8 mouse cellular contexts compared by ENCODE assay signal in genomic region chr2:15049117-15049873, GRCm38 (mm10). TPM values are rescaled to one million over a fixed set of nuclear protein-coding genes. Genes with fewer than 3 reads are reported as not detected.
DNase-seq lines count a peak whose midpoint lies in the region; ATAC-seq and TF ChIP-seq lines count a peak whose summit lies in the region.

TSS of gene Arl5b (plus strand) at chr2:15049395.

- WGBS in bone marrow, adult 2 months, result 6% methylated on average over 20 of the region's 20 CpGs
- 7% methylated on average over 20 of the region's 20 CpGs for WGBS in embryonic facial prominence, embryonic 14.5 days
- 7% methylated on average over 20 of the region's 20 CpGs for WGBS in heart, adult 2 months
- 9% methylated on average over 20 of the region's 20 CpGs for WGBS in limb, embryonic 12.5 days
- 9% methylated on average over 20 of the region's 20 CpGs for WGBS in midbrain, embryonic 14.5 days

- peak within 1 kb of the TSS; percentile 78 for H3K4me3 ChIP-seq in bone marrow, adult 2 months (replicated peaks; ENCODE audit: control insufficient read depth, low read depth, low read length)
- peak within 1 kb of the TSS; percentile 65 for H3K4me3 ChIP-seq in embryonic facial prominence, embryonic 14.5 days (ENCODE audit: low read depth, low read length)
- peak within 1 kb of the TSS; percentile 73 for H3K4me3 ChIP-seq in heart, adult 2 months
- peak within 1 kb of the TSS; percentile 64 for H3K4me3 ChIP-seq in limb, embryonic 12.5 days (replicated peaks)
- H3K4me3 ChIP-seq in midbrain, embryonic 14.5 days (replicated peaks; ENCODE audit: low read depth, low read length), result peak within 1 kb of the TSS; percentile 60

- H3K27ac ChIP-seq in bone marrow, adult 2 months (ENCODE audit: control insufficient read depth, insufficient read depth, low read depth, low read length, poor library complexity), result peak within 1 kb of the TSS; percentile 7; the same call in 1 of the 2 replicates
- H3K27ac ChIP-seq in embryonic facial prominence, embryonic 14.5 days (replicated peaks; ENCODE audit: low read depth, low read length), result peak within 1 kb of the TSS; percentile 61
- peak within 1 kb of the TSS; percentile 80 for H3K27ac ChIP-seq in heart, adult 2 months
- no peak within 1 kb of the TSS for H3K27ac ChIP-seq in limb, embryonic 12.5 days
- peak within 1 kb of the TSS; percentile 61 for H3K27ac ChIP-seq in midbrain, embryonic 14.5 days (replicated peaks; ENCODE audit: low read depth, low read length)

- peak; percentile 99 for ATAC-seq in embryonic facial prominence, embryonic 14.5 days (ENCODE audit: low read depth)
- ATAC-seq in limb, embryonic 12.5 days (ENCODE audit: insufficient number of reproducible peaks, insufficient read depth, low FRiP score, low TSS enrichment, low read depth), result peak; percentile 96
- ATAC-seq in midbrain, embryonic 14.5 days (ENCODE audit: low FRiP score, low TSS enrichment), result peak; percentile 98

- no peaks in the 10 kb centered on the region for H3K27me3 ChIP-seq in embryonic facial prominence, embryonic 14.5 days (replicated peaks; ENCODE audit: control insufficient read depth, insufficient read depth, low read length)
- no peaks in the 10 kb centered on the region for H3K27me3 ChIP-seq in heart, adult 2 months (ENCODE audit: control insufficient read depth, insufficient read depth, low read length)
- H3K27me3 ChIP-seq in limb, embryonic 12.5 days, result no peaks in the 10 kb centered on the region
- no peaks in the 10 kb centered on the region for H3K27me3 ChIP-seq in midbrain, embryonic 14.5 days (ENCODE audit: control insufficient read depth, insufficient read depth, low read length)

- H3K9ac ChIP-seq in embryonic facial prominence, embryonic 14.5 days (ENCODE audit: low read depth, low read length), result peak within 1 kb of the TSS; percentile 75
- peak within 1 kb of the TSS; percentile 84 for H3K9ac ChIP-seq in heart, adult 2 months (ENCODE audit: low read depth, low read length)
- peak within 1 kb of the TSS; percentile 60 for H3K9ac ChIP-seq in limb, embryonic 12.5 days (replicated peaks)
- peak within 1 kb of the TSS; percentile 66 for H3K9ac ChIP-seq in midbrain, embryonic 14.5 days (replicated peaks; ENCODE audit: low read length)

- 0 out of 2 replicates have a peak, but pooled peaks cover 5% of the 10 kb centered on the region for H3K36me3 ChIP-seq in embryonic facial prominence, embryonic 14.5 days (ENCODE audit: control insufficient read depth, insufficient read depth, low read length)
- peaks cover 2% of the 10 kb centered on the region; the same call in 1 of the 2 replicates for H3K36me3 ChIP-seq in heart, adult 2 months (ENCODE audit: control insufficient read depth, insufficient read depth, low read length)
- H3K36me3 ChIP-seq in limb, embryonic 12.5 days, result no peaks in the 10 kb centered on the region
- no peaks in the 10 kb centered on the region for H3K36me3 ChIP-seq in midbrain, embryonic 14.5 days (ENCODE audit: control insufficient read depth, insufficient read depth, low read length)

- peak; percentile 94 for DNase-seq in 416B (ENCODE audit: low read depth)
- peak; percentile 98 for DNase-seq in embryonic facial prominence, embryonic 14.5 days (ENCODE audit: low spot score)
- DNase-seq in heart, adult 2 months, result peak; percentile 93
- peak; percentile 94 for DNase-seq in kidney, adult 8-10 months
- DNase-seq in midbrain, embryonic 14.5 days, result peak; percentile 97
- DNase-seq in spleen, adult 12 weeks (ENCODE audit: low spot score), result peak; percentile 83

- no peak for TF ChIP-seq POLR2A in bone marrow, adult 2 months (IDR thresholded peaks at IDR 0.05; ENCODE audit: borderline replicate concordance, control insufficient read depth, low read depth, low read length)
- peak; percentile 85 for TF ChIP-seq POLR2A in heart, adult 2 months (IDR thresholded peaks at IDR 0.05; ENCODE audit: insufficient read depth, low read depth, low read length)

- intact Hi-C loops in heart, adult 2 months (cut with DNase I), result no loop called here

- H3K4me2 ChIP-seq in embryonic facial prominence, embryonic 14.5 days (ENCODE audit: low read depth, low read length), result peak within 1 kb of the TSS; percentile 68
- H3K4me2 ChIP-seq in limb, embryonic 12.5 days, result peak within 1 kb of the TSS; percentile 62
- H3K4me2 ChIP-seq in midbrain, embryonic 14.5 days (ENCODE audit: low read length), result peak within 1 kb of the TSS; percentile 66

- no peaks in the 10 kb centered on the region for H3K9me3 ChIP-seq in embryonic facial prominence, embryonic 14.5 days (ENCODE audit: control insufficient read depth, low read length)
- no peaks in the 10 kb centered on the region for H3K9me3 ChIP-seq in limb, embryonic 12.5 days
- H3K9me3 ChIP-seq in midbrain, embryonic 14.5 days (ENCODE audit: control insufficient read depth, low read length), result no peaks in the 10 kb centered on the region

- no peaks in the 10 kb centered on the region for H3K79me2 ChIP-seq in heart, adult 2 months (replicated peaks; ENCODE audit: control insufficient read depth, insufficient read depth, low read length)

- no peak for TF ChIP-seq CTCF in bone marrow, adult 2 months (IDR thresholded peaks at IDR 0.05; ENCODE audit: control insufficient read depth, insufficient read depth, low read length)
- peak; percentile 24; the same call in 1 of the 2 replicates for TF ChIP-seq CTCF in heart, adult 2 months (IDR thresholded peaks at IDR 0.05)

- TF ChIP-seq EP300 in heart, adult 2 months (IDR thresholded peaks at IDR 0.05; ENCODE audit: insufficient read depth, low read depth, low read length), result peak; percentile 37; the same call in 1 of the 2 replicates

- no peaks in the 10 kb centered on the region for H3K4me1 ChIP-seq in bone marrow, adult 2 months (ENCODE audit: control insufficient read depth, insufficient read depth, low read length)
- peaks cover 9% of the 10 kb centered on the region; the same call in 1 of the 2 replicates for H3K4me1 ChIP-seq in embryonic facial prominence, embryonic 14.5 days (ENCODE audit: control insufficient read depth, insufficient read depth, low read length)
- H3K4me1 ChIP-seq in heart, adult 2 months (ENCODE audit: control insufficient read depth, insufficient read depth, low read length), result peaks cover 2% of the 10 kb centered on the region; the same call in 1 of the 2 replicates
- peaks cover 8% of the 10 kb centered on the region for H3K4me1 ChIP-seq in limb, embryonic 12.5 days (replicated peaks)
- peaks cover 6% of the 10 kb centered on the region; the same call in 1 of the 2 replicates for H3K4me1 ChIP-seq in midbrain, embryonic 14.5 days (ENCODE audit: control insufficient read depth, insufficient read depth, low read length)

RNA-seq across cellular contexts. Expression of gene Arl5b, which starts in this region (rescaled TPM):
- polyA plus RNA-seq in bone marrow, adult 2 months (2011; ENCODE audit: insufficient read depth, insufficient read length, low replicate concordance, missing spikeins), result 6.8 and 14.2 TPM in 2 replicates
- polyA plus RNA-seq in embryonic facial prominence, embryonic 14.5 days (2014; fragmentation: Nextera tagmentation; extraction: Ambion mirVana), result 29.3 and 37.1 TPM in 2 replicates
- 10 to 100 TPM; 26.5 to 26.7 TPM for total RNA-seq in heart, adult 2 months (2021)
- polyA plus RNA-seq in heart, adult 2 months (2012; rRNA removed), result 6.5 and 15.1 TPM in 2 replicates
- polyA plus RNA-seq in limb, embryonic 12.5 days (2016; fragmentation: Nextera tagmentation; extraction: Ambion mirVana), result 53.9 and 56.1 TPM in 2 replicates
- polyA plus RNA-seq in midbrain, embryonic 14.5 days (2014; fragmentation: Nextera tagmentation; extraction: Ambion mirVana), result 43.4 and 47.2 TPM in 2 replicates
